Mouse (Mus musculus) left cerebral cortex, adult 8-10 months (tissue): Measurements from ENCODE around the gene Arhgef3. TPM values are rescaled to one million over a fixed set of nuclear protein-coding genes. Genes with fewer than 3 reads are reported as not detected.

Experiments used
- DNase-seq, 2 experiments: peaks; one replicate each; pipeline ENCODE4 v3.0.0; 2022; ENCODE audit warnings: low spot score in 2 of 2
- total RNA-seq, 4 experiments: library from RNA; stranded (reverse); gene quantifications; 2 replicates each; pipeline ENCODE4 v1.2.4; 2022

Gene Arhgef3
- total RNA-seq, 4 experiments from 2014 or later, result 61.6 to 75.8 (median 72.8) TPM

- DNase-seq, result no peak
These were observed 5.8 kb upstream of the Arhgef3 start for GRCm38 (mm10) chr14:27108748-27109504.

GRCm38 (mm10) chr14:27115275-27115660 is 569 bp downstream of the Arhgef3 start:
- DNase-seq, result no peak

- no peak for DNase-seq
These were observed 1.3 kb downstream of the Arhgef3 start for GRCm38 (mm10) chr14:27115991-27116390.

GRCm38 (mm10) chr14:27116577-27117165 is 2.0 kb downstream of the Arhgef3 start:
- DNase-seq, result no peak

GRCm38 (mm10) chr14:27118546-27118945 is 3.8 kb downstream of the Arhgef3 start:
- DNase-seq, result no peak

- no peak for DNase-seq
These were observed 7.9 kb downstream of the Arhgef3 start for GRCm38 (mm10) chr14:27122646-27123045.

- DNase-seq, result no peak
These were observed 8.8 kb downstream of the Arhgef3 start for GRCm38 (mm10) chr14:27123543-27123942.

- no peak for DNase-seq
These were observed 15.3 kb downstream of the Arhgef3 start for GRCm38 (mm10) chr14:27130031-27130430.

- DNase-seq, result no peak
These were observed 16.0 kb downstream of the Arhgef3 start for GRCm38 (mm10) chr14:27130676-27131075.

GRCm38 (mm10) chr14:27131521-27131920 is 16.8 kb downstream of the Arhgef3 start:
- no peak for DNase-seq

GRCm38 (mm10) chr14:27138891-27139290 is 24.2 kb downstream of the Arhgef3 start:
- DNase-seq, result peak in 1 of 2 experiments; percentile 37

- DNase-seq, result no peak
These were observed 25.3 kb downstream of the Arhgef3 start for GRCm38 (mm10) chr14:27139968-27140367.

- no peak for DNase-seq
These were observed 26.8 kb downstream of the Arhgef3 start for GRCm38 (mm10) chr14:27141486-27141885.

GRCm38 (mm10) chr14:27142680-27143079 is 28.0 kb downstream of the Arhgef3 start:
- no peak for DNase-seq

GRCm38 (mm10) chr14:27145171-27146045 is 30.7 kb downstream of the Arhgef3 start:
- DNase-seq, result no peak

GRCm38 (mm10) chr14:27147726-27148125 is 33.0 kb downstream of the Arhgef3 start:
- no peak for DNase-seq

GRCm38 (mm10) chr14:27149401-27149800 is 34.7 kb downstream of the Arhgef3 start:
- no peak for DNase-seq

- DNase-seq, result no peak
These were observed 35.4 kb downstream of the Arhgef3 start for GRCm38 (mm10) chr14:27150011-27150640.

GRCm38 (mm10) chr14:27151432-27151831 is 36.7 kb downstream of the Arhgef3 start:
- DNase-seq, result no peak

- DNase-seq, result no peak
These were observed 40.4 kb downstream of the Arhgef3 start for GRCm38 (mm10) chr14:27155088-27155487.

- no peak for DNase-seq
These were observed 41.3 kb downstream of the Arhgef3 start for GRCm38 (mm10) chr14:27156032-27156431.

GRCm38 (mm10) chr14:27158133-27158532 is 43.4 kb downstream of the Arhgef3 start:
- DNase-seq, result no peak
